Mouse (Mus musculus): ENCODE measurements around the gene Fndc3b.
A peak's percentile ranks its signal among the peaks of the same experiment; 100 is the strongest.

Fndc3b gene

DNA sequence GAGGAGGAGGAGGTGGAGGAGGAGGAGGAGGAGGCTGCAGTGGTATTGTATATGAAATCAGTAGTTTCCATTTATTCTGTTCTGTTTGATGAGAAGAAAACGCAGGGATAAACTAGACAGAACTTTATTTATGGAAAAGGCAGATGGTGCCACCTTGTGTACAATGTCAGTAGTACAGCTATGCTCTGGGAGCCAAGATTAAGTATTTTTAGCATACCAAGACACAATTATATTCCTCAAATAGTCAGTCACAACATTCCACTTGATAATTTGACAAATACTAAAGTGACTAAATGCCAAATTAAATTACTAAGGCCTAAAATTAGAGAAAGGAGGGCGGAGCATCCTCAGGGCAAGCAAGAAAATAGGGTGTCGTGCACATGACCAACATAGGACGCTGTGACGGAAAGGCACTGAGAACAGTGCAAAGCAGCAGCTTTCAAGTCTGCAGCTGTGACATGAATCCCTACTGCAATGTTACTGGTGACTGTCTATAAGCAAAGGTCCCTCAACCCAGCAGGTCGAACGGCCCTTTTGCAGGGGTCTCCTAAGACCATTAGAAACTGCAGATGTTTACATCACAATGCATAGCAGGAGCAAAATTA is 244.7 kb downstream of the Fndc3b start:
- peak in 1 of 2 experiments; percentile 53 for DNase-seq (ENCODE audit: low spot score in 2 of 2)

- DNase-seq (ENCODE audit: low spot score in 2 of 2): no peak
Observed at GRCm38 (mm10) chr3:27463373-27463772, 247.7 kb downstream of the Fndc3b start.

DNA sequence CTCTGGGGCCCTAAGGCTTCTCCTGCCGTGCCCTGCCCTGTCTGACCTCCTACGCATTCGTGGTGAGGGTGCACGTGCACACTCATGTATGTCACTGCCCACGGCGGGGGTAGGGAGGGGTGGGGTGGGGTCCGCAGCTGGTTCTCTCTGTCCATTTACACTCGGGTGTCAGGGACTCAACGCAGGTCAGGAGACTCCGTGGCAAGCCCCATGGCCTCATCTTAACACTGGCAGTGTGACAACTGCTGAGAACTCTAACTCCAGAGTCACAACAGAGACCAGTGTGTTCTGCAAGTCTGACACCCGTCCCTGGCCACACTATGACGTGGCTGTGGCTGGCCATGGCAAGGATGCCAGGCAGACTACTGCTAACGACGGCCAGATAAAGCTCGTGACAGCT is 248.2 kb downstream of the Fndc3b start:
- DNase-seq (ENCODE audit: low spot score in 2 of 2): no peak

GRCm38 (mm10) chr3:27462316-27462902 is 248.7 kb downstream of the Fndc3b start:
- DNase-seq (ENCODE audit: low spot score in 2 of 2): no peak

GRCm38 (mm10) chr3:27461861-27462260 is 249.2 kb downstream of the Fndc3b start:
- DNase-seq (ENCODE audit: low spot score in 2 of 2): no peak

DNA sequence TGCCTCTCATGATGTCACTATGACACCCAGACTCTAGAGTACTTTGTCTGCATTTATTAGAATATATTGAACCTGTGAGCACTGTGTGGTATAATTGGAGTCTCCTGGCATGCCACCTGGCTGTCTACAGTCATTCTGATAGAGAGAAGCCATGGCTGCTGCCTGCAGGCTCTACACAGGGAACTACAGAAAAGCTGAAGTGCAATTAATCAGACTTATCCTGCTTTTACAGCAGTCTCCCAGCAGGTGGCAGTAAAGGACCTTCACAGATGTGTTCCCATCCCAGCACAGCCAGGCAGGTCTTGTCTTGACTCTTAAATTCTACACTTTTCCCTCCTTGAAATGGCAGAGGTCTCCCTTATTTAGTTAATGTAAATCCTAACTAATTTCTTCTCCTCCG is 250.1 kb downstream of the Fndc3b start:
- DNase-seq (ENCODE audit: low spot score in 2 of 2): peak; percentile 31 to 82

- no peak for DNase-seq (ENCODE audit: low spot score in 2 of 2)
Observed at GRCm38 (mm10) chr3:27458416-27458815, 252.7 kb downstream of the Fndc3b start.

- DNase-seq (ENCODE audit: low spot score in 2 of 2): no peak
Observed at GRCm38 (mm10) chr3:27456514-27456913, 254.6 kb downstream of the Fndc3b start.

GRCm38 (mm10) chr3:27454402-27455195 is 256.5 kb downstream of the Fndc3b start:
- no peak for DNase-seq (ENCODE audit: low spot score in 2 of 2)

- DNase-seq (ENCODE audit: low spot score in 2 of 2): no peak
Observed at GRCm38 (mm10) chr3:27453453-27454098, 257.5 kb downstream of the Fndc3b start.

GRCm38 (mm10) chr3:27449447-27449846 is 261.7 kb downstream of the Fndc3b start:
- DNase-seq (ENCODE audit: low spot score in 2 of 2): no peak

DNA sequence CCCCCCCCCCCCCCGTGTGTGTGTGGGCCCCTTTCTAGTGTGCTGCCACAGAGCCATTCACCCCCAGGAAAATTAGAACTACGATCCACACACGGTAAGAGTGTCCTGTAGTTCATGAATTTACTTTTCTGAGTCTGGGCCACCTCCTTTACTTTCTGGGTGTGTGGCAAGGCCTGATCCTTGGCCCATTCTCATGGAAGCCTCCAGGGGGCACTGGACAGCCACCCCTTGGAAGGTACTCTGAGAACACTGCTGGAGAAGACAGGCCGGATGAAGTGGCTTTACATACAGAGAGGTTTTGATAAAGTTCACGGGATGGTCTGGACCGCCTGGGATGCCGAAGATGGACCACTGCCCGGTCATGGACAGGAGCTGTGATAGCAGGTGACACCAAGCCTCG is 262.7 kb downstream of the Fndc3b start:
- DNase-seq (ENCODE audit: low spot score in 2 of 2): no peak

- no peak for DNase-seq (ENCODE audit: low spot score in 2 of 2)
Observed at GRCm38 (mm10) chr3:27439704-27440103, 271.4 kb downstream of the Fndc3b start.

GRCm38 (mm10) chr3:27435096-27435620 is 275.9 kb downstream of the Fndc3b start:
- DNase-seq (ENCODE audit: low spot score in 2 of 2): no peak

- no peak for DNase-seq (ENCODE audit: low spot score in 2 of 2)
Observed at GRCm38 (mm10) chr3:27432981-27433380, 278.1 kb downstream of the Fndc3b start.

DNA sequence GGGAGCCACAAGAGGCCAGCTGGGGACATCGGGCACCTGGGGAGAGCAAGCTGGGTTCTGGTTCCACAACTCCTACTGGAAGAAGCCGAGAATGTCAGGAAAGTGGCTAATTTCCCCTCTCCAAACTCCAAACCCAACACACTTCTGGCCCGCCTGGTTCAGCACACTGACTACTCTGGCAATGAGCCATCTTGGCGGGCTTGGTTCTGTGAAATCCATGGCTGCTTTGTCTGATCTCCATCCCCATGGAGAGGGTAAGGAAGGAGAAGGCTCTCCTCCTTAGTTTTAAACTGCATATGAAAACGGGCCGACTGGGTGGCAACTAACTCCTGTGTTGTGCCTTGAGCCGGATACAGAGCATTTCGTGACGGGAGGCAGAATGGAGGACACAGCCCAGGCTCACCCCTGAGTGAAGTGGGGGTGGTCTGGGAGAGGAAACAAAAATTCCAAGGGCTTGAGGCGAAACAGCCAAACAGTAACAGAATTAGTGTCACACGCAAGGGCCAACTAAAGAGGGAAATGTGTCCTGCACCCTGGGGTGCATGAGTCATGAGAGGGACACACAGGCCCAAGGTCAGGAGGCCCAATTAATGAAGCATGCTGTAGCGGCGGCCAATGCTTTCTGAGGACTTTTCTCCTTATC is 280.4 kb downstream of the Fndc3b start:
- no peak for DNase-seq (ENCODE audit: low spot score in 2 of 2)

DNA sequence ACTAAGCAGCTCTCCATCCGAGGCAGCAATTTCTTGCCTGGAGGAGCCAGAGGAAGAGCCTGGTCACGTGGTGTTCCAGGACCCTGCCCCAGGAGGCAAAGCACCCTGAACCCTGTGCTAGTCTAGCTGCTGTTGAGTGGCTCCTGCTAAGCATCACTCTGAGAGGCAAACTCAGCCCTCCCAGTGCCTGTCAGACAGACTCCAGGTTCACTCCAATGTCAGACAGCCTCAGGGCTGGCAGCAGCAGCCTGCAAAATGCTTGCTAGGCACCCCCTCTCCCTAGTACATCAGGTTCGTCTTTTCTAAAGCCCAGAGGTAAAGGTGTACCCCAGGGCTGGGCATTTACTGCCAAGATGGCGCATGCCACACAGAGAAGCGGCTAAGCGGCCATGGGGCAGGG is 283.7 kb downstream of the Fndc3b start:
- no peak for DNase-seq (ENCODE audit: low spot score in 2 of 2)

GRCm38 (mm10) chr3:27424049-27424667 is 286.9 kb downstream of the Fndc3b start:
- DNase-seq (ENCODE audit: low spot score in 2 of 2): no peak

- no peak for DNase-seq (ENCODE audit: low spot score in 2 of 2)
Observed at GRCm38 (mm10) chr3:27422521-27422920, 288.6 kb downstream of the Fndc3b start.

DNA sequence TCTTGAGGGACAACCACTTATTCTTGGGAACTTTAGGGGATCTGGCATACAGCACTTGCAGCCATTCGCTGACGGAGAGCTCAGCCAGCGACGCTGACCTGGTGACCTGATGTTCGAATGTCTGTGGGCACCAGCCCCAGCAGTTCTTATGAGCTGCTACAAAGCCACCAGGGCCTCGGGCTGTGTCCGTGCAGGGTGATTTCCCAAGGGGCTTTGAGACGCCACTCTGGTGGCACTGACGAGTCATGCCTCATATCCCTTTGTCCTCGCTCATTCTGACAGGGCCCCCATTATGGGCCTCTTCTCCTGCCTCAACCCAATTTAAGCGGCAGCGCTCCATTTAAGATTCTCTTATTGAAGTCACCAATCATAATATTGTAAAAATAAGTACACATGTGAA is 289.1 kb downstream of the Fndc3b start:
- DNase-seq (ENCODE audit: low spot score in 2 of 2): no peak

- DNase-seq (ENCODE audit: low spot score in 2 of 2): no peak
Observed at GRCm38 (mm10) chr3:27418602-27419001, 292.5 kb downstream of the Fndc3b start.

All from frontal cortex, postnatal 14 days (tissue).